Mouse (Mus musculus): ENCODE results near the gene Fam13c. TPM values are rescaled to one million over a fixed set of nuclear protein-coding genes. Genes with fewer than 3 reads are reported as not detected.
"Not testable (repeated sequence)": the region's sequence is repeated elsewhere in the genome, so short reads cannot be mapped to it uniquely, and the experiment has no call there.

Fam13c gene
- polyA plus RNA-seq (2012; rRNA removed) = 33.0 and 38.4 TPM in 2 replicates

DNA sequence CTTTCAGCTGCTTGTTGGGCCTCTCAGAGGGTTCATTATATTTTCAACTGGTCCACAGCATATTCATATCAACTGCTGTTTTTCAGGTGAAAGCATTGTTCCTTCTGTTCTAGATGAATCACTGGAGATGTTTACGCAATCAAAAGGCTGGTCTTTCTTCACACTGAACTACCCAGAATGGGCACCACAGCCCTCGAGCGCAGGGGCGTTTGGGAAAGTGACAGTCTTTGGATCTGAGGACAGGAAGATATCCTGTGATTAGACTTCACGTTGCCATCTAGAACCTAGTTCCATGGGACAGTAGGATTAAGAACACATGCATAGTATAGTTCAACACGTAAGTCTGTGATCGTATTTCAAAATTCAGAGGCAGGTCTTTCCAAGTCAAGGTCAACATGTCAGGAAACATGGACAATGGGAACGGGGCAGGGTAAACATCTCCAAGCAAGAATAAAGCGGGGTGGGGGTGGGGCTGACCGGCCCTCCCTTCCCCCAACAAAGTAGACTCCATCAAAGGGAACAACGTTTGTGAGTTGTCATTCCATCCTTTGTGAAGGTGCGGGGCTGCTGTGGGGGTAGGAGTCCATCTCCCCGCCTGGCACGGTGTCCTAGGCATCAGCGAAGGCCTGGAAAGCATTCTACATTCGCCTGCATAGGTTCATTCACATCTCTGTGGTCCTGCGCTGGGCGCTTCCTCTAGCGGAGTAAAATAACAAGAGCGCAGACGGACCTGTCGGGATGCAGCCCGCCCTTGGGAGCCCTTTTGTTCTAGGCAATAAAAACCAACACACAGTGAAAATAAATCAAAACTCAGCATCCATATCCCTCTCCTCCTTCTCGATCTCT, at the start of gene Fam13c:
Fam13c (plus strand) TSS at position 806 of the 846 bp plus-strand sequence.
- peak in 1 of 2 experiments; percentile 43 for DNase-seq (ENCODE audit: extremely low spot score in 1 of 2, low spot score in 1 of 2)

DNA sequence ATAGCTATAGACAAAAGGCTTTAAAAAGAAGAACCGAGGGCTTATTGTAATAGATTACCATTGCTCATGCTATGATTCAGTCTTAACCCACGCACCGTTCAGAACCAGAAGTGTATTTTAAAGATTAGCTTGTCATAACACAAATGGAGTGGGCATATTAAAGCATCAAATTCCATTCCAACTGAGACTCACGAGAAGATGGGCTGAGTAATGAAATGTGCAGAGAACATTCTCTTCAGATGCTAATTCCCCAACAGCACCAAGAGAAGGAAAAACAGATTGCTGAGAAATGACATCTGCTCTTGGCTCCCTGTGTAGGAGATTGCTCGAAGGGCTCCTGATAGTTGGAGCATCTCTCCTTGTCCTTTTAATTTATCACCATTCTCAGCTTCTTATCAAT, 44.4 kb upstream of the Fam13c start:
- DNase-seq (ENCODE audit: extremely low spot score in 1 of 2, low spot score in 1 of 2) = peak; percentile 73 to 81

DNA sequence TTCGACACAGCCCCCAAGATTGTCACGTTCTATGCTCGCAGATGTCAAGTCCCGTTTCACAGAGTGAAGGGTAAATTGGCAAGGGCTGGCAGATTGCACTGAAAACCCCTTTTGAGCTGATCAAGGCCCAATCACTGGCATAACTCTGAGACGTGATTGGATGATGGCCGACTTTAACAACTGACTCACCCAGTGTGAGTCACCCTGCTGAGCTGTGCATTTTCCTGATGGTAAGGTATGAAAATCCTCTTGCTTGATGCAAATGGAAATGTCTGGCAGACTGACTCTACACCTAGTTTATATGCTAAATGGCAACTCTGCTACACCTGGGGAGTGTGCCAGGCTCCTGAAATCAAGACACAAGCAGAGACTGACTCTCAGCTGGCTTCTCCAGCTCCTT, 42.1 kb upstream of the Fam13c start:
- DNase-seq (ENCODE audit: extremely low spot score in 1 of 2, low spot score in 1 of 2) = peak; percentile 63 to 77

DNA sequence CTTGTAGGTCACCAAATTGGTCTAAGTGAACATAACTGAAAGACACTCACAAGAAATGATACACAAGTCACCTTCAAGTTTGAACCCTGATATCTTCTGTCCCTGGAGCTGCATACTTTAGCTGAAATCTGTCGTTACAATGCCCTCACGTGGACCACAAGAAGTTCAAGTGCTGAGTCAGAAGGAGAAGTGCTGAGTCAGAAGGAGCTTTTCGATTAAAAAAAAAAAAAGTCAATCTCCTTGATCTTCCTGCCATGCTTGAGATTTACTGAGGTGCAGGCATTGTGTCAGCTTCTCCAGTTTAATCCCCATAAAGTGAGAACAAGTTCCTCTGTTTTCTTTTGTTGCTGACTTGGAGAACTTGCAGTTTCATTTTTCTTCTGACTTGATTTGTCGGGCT, 38.3 kb upstream of the Fam13c start:
- DNase-seq (ENCODE audit: extremely low spot score in 1 of 2, low spot score in 1 of 2) = no peak

DNA sequence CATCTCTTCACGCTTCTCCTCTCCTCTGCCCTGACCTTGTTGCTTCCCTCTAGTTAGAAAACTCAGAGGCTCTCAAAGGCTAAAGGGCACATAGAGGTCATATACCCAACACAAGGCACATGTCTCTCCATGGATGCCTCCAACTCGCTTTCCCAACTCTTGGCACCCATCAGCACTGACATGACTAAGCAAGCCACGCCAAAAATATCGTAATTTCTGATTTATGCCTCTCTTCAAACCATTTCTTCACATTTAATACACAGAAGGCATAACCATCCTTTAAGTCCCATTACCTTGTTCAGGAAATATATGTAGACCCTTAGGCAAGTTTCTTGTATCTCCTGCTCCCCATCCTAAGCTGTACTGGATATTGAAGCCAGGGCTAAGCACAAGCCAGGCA, 37.6 kb upstream of the Fam13c start:
- no peak for DNase-seq (ENCODE audit: extremely low spot score in 1 of 2, low spot score in 1 of 2)

DNA sequence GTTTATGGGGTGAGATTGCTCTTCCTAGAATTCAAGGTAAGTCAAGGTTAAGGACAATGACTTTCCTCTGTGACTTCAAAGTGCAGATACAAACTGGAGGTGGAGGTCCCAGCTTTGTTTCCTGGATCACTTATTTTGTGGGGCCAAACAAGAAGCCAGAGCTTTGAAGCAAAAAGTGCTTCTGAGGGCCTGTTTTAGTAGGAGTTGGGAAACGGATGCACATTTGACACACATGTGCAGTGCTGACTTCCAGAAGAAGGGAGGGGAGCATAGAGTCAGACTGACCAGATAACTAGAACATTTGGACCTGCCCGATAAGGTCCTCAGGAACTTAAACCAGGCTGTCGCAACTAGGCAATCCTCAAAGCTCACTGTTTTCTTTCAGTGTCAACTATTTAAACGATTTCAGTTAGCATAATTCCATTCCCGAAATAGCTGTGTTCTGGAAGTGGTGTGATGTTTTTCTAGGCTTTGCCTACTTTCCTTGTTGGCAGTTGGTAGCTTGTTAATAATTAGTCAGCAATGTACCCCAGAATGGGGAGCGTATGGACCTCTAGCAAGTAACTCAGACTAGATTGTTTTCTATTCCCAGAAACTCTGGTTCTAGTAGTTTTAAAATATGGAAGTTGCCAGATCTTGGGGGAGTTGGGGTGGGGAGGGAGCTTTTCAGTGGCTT, 22.3 kb upstream of the Fam13c start:
- no peak for DNase-seq (ENCODE audit: extremely low spot score in 1 of 2, low spot score in 1 of 2)

DNA sequence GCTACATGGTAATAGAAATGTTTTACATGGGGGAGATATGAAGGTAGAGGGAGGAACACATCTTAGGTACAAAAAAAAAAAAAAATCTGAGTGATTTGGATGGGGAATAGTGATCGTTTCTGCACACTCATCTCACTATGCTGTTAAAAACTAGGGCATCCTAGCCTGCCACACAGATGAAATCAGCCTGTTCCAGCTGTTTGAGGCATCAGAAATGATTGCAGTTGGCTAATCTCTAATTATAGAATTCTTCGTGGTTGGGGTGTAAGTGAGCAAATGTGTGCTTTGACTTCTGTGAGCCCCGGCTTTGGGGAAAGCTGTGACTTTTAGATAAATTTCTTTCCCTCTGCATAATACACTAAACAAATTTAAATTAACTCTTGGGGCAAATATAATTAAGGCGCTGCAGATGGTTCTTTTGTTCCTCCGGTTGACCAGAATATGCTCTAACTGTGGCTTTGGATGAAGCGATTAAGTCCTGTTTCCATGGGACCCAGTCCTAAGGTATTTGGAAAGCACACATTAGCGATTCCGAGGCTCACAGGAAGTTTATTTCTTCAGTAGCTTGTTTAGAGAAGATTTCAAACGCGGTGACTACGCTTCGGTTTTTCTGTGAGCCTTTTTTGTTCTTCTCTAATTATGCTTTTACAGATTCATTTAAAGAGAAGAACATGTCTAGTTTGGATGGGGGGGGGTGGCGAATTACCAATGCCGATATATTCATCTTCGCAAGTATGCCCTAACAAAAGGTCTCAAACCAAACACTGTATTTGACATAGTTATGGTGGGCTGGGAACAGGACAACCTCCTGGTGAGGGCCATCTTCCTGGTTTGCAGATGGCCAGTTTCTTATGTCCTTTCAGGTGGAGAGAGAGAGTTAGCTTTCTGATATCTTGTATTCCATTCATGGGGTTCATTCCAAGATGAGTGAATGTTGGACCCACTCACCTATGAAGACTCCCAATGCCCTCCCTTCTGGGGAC, 20.7 kb upstream of the Fam13c start:
- no peak for DNase-seq (ENCODE audit: extremely low spot score in 1 of 2, low spot score in 1 of 2)

DNA sequence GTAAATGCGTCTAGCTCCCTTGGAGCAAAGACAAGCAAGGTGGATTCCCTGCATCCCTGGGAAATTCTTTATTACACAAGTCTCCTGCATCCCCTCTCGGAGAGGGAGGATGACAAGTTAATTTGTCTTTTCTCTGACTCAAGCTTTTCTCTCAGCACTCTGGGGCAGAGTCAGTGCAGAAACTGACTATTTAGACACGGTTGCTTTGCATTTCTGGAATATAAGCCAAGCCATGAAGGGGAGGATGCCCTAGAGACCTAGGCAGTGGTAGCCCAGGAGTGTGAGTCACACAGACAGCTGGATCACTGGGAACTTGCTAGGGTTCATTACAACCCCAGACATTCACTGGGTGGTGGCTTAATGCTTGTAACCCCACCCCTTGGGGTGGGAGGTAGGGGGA, 13.9 kb upstream of the Fam13c start:
- DNase-seq (ENCODE audit: extremely low spot score in 1 of 2, low spot score in 1 of 2) = no peak

DNA sequence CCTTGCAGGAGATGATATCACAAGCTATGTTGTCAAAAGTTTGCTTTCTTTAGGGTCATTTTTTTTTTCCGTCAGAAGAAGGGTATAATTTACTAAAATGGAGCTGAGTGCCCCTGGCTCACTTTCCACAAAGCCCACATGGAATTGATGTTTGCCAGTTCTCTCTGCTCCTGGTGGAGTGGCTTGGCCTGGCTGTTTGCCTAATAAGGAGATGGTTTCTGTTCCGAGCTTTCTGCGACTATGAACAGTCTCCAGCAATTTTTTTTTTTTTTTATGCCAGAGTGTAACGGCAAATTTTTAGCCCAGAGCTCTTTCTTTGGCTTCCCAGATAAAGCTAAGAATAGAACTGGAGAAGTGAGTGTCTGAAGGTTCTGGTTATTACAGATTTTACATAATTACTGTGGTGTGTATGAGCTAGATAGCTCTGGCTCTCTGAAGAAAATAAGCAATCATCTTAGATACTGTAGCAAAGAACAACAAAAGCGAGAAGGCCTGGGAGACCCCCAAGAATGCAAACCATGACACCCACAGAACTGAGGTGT, 12.1 kb upstream of the Fam13c start:
- peak; percentile 67 to 79 for DNase-seq (ENCODE audit: extremely low spot score in 1 of 2, low spot score in 1 of 2)

DNA sequence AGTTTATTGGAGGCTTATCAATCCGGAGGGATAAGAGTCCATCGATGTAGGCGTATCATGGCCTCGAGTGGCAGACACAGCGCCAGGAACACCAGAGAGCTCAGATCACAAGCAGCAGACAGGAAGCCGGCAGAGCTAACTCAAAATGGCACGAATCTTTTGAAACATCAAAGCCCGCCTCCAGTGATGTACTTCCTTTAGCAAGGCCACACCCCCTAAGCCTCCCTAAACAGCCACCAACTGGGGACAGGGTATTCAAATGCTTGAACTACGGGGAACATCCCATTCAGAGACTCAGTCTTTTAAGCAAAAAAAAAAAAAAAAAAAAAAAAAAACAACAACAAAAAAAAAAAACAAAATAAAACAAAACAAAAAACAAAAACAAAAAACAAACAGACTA, 10.9 kb upstream of the Fam13c start:
- no peak for DNase-seq (ENCODE audit: extremely low spot score in 1 of 2, low spot score in 1 of 2)

DNA sequence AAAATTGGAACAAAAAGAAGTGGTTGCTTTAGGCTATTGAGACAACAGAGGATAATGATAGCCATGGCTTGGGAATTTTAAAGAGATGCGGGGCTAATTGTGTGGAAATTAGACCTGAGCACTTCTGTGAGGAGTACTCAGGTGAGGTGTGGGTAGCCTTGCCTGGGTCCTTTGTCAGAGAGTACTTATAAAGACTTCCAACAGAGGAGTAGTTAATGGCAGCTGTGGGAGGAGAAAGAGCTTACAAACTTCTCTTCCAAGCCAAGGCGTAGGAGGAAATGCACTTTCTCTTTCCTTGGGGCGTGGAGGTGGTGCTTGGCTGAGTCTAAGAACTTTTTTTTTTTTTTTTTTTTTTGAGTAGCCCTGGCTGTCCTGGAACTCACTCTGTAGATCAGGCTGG, 6.9 kb upstream of the Fam13c start:
- DNase-seq (ENCODE audit: extremely low spot score in 1 of 2, low spot score in 1 of 2) = no peak

DNA sequence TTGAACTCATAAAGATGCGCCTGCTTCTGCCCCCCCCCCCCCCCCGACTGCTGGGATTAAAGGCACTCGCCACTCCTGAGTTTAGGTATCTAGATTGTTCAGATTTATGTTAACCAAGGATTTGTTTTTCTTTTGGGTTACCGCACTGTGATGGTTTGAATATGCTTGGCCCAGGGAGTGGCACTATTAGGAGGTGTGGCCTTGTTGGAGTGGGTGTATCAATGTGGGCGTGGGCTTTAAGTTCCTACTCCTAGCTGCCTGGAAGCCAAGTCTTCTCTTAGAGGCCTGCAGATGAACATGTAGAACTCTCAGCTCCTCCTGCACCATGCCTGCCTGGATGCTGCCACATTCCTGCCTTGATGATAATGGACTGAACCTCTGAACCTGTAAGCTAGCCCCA, 6.5 kb upstream of the Fam13c start:
- not testable (repeated sequence) for DNase-seq (ENCODE audit: extremely low spot score in 1 of 2, low spot score in 1 of 2)

DNA sequence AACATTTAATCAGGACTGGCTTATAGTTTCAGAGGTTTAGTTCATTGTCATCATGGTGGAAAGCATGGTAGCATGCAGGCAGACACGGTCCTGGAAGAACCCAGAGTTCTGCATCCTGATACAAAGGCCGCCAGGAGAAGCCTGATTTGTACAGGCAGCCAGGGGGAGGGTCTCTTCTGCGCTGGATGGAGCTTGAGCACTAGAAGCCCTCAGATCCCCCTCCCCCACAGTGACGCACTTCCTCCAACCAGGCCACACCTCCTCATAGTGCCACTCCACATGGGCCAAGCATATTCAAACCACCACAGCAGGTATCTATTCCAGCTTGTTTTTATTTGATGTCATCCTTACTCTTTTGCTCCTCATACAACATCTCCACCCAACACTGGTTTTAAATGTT, 3.6 kb upstream of the Fam13c start:
- no peak for DNase-seq (ENCODE audit: extremely low spot score in 1 of 2, low spot score in 1 of 2)

DNA sequence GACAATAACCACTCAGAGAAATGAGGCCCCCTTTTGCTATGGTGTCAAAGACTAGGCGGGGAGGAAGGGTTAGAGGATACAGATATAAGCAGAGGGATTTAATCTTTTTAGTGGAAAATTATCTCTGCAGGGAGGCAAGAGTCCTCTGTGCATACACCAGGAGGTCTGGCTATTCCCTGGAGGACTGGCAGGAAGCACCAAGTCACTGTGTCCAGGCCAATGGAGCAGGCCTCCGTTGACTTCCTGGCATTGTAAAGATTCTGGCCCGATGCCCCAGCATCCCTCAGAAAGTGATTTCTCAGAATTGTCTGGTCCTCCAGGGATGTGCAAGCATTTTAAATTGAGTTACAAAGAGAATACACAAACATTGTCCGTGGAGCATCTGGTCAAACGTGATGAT, 3.0 kb upstream of the Fam13c start:
- no peak for DNase-seq (ENCODE audit: extremely low spot score in 1 of 2, low spot score in 1 of 2)

DNA sequence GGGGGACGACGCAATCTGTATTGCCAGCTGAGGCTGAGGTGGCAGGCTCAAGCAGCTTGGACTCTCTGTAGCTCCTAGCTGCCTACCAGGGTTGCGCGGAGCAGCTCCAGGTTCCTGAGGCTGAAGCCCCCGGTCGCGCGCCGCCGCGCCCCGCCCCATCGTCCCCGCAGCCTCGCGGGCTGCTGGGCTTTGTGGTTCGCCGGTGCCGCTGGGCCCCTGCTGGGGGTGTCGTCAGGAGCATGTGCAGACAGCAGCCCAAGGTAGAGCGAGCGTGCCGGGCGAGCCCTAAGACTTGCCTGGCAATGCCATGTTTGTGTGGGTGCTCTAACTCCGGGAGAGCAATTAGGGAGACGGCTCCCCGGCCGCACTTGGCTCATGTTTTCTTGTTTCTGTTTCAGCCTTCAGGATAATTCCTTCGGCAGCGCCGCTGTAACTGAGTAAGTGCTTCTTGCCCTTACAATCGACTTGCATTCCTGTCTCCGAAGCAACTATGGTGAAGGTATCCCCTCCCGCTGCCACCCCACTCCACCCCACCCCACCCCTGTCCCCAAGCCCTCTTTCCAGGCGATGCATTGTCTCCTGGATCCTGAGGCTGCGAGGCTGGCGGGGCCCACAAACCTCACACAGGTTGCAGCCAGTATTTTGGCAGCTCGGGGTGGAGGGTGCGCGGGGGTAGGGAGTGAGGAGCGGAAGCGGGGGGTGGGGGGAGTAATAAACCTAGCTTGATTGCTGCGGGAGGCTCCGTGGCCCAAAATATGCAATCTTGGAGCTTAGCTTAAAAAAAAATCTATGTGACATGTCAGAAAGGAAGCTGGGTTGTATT, 569 bp downstream of the Fam13c start:
- DNase-seq (ENCODE audit: extremely low spot score in 1 of 2, low spot score in 1 of 2) = peak in 1 of 2 experiments; percentile 75

DNA sequence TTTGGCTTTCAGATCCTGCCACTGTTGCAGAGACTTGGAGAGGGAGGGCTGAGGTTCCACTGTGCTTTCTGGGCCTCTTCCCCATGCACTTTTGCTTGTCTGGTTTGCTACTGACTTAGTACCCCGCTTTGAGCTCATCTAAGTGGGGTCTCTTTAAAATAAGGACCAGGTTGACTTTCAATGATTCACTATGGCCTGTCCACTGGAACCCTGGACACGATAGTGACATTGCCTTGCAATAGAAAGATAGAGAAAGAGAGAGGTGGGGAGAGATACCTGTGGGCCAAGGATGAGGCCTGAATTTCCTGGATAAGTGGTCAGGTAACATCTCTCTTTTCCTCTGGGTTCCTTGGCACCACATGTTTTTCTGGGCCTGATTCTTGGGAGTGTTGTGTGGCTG, 1.9 kb downstream of the Fam13c start:
- no peak for DNase-seq (ENCODE audit: extremely low spot score in 1 of 2, low spot score in 1 of 2)

DNA sequence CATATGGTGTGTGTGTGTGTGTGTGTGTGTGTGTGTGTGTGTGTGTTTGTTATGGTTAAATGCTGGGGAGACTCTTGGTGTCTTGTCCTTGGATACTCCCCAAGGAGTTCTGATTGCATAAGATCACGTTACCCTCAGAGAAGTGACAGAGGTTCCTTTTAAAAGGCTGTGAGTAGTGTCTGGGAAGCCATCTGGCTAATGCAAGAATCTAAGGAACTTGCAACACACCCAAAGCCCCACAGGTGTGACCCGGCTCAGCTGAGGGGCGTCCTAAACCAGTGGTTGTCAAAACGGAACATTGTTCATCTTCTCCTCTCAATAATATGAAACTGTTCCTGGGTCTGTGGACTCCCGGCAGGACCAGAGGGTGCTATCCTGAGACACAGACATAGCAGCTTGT, 2.3 kb downstream of the Fam13c start:
- DNase-seq (ENCODE audit: extremely low spot score in 1 of 2, low spot score in 1 of 2) = no peak

DNA sequence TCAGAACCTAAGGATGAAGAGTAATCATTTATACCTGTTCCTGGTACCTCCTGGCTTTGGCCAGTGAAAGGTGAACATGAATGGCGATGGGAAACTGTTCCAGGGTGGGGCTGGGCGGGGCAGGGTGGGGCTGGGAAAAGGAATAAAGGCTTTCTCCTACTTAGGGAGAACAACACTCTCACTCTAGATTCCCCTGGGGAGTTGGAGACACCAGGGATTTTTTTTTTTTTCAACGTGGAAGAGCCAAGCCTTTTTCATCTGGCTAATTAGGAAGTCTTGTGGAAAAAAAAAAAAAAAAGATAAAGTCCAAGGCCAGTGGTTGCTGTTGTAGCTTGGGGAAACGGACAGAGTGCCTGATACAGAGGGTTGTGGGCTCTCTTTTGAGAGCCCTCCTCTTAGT, 7.5 kb downstream of the Fam13c start:
- no peak for DNase-seq (ENCODE audit: extremely low spot score in 1 of 2, low spot score in 1 of 2)

DNA sequence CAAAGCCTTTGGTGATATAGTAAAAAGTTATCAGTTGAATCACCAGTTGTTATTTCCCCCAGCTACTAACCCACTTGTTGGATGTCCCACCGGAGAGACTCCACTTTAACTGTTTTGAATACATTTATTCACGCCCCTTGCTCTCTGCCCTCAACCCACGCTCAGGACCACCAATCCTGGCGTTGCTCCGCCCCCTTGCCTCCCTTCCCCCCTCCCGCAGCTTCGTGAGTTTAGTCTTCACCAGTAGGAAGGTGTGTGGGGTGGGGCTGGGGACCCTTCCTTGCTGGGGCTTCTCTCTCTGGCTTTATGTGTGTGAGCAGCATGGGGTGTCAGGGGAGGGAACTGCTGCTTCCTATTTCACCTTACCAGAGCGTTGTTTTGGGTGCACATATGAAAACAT, 8.9 kb downstream of the Fam13c start:
- DNase-seq (ENCODE audit: extremely low spot score in 1 of 2, low spot score in 1 of 2) = no peak

DNA sequence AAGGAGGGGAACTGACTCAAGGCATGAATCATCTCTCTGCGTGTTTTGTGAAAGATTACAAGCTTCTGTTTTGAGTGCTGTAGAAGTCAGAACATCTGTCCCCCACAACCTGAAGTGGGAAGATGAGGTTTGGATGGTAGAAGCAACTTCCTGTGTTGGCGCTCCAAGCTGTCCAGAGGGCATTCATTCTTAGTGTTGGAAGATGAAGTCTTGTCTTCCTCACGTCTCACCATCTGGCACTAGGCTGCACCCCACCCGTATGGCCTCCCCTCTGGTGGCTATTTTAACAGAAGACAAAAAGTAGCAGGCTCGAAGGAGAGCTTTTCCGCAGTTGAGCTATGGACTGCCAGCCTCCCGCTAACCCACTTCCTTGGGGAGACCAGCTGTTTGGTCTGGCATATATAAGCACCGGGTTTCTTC, 15.6 kb downstream of the Fam13c start:
- peak; percentile 74 to 75 for DNase-seq (ENCODE audit: extremely low spot score in 1 of 2, low spot score in 1 of 2)

All from frontal cortex, adult 2 months (tissue).